Comparison of ENCODE assay signal across 8 mouse cellular contexts in the genomic region with DNA sequence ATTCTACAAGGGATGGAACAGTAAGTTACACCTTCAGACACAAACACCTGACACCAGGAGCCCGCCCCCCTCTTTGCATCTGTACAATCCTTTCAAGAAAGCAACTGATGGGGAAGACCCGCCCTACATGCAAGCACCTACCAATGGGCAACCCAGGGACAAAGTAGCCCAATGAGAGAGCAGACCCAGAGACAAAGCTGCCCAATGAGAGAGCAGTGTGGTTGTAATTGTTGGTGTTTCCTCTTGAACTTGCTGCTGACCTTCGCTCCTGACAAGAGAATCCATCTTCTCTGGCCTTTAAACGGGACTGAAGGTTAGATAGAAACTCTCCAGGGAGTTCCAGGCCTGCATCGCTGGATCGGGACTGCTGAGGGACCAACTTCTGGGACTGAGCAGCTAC.
DNase-seq lines count a peak whose midpoint lies in the region; ATAC-seq and TF ChIP-seq lines count a peak whose summit lies in the region.

No protein-coding gene starts in this region.

- peak; percentile 27 for DNase-seq in thymus, postnatal 14 days
- DNase-seq in thymus, adult 2 months: no peak
- peak; percentile 31 to 38 for DNase-seq in kidney, postnatal 36 days
- no peak for DNase-seq in cerebellum, adult 18-20 months
- no peak for DNase-seq in right cerebral cortex, postnatal 14 days
- DNase-seq in left cerebral cortex, adult 9 months (ENCODE audit: low spot score in 2 of 2): no peak
- DNase-seq in layer of hippocampus, postnatal 14 days (ENCODE audit: low spot score in 2 of 2): no peak

- no peaks in the 10 kb centered on the region for H3K27me3 ChIP-seq in thymus, adult 2 months (ENCODE audit: control insufficient read depth, insufficient read depth, low read length)
- no peaks in the 10 kb centered on the region for H3K27me3 ChIP-seq in forebrain, embryonic 13.5 days

- no peaks in the 10 kb centered on the region for H3K36me3 ChIP-seq in thymus, adult 2 months (ENCODE audit: control insufficient read depth, insufficient read depth, low read length)
- H3K36me3 ChIP-seq in forebrain, embryonic 13.5 days (ENCODE audit: poor library complexity, severe bottlenecking): no peaks in the 10 kb centered on the region

- no peak overlapping the region for H3K4me3 ChIP-seq in thymus, adult 2 months (ENCODE audit: control insufficient read depth, insufficient read depth, low read length)
- H3K4me3 ChIP-seq in forebrain, embryonic 13.5 days: no peak overlapping the region

- WGBS in thymus, adult 2 months: 69% methylated on average over 6 of the region's 6 CpGs
- 47% methylated on average over 6 of the region's 6 CpGs for WGBS in forebrain, embryonic 13.5 days

- no peaks in the 10 kb centered on the region; the same call in 1 of the 2 replicates for H3K4me1 ChIP-seq in thymus, adult 2 months (replicated peaks; ENCODE audit: control insufficient read depth, insufficient read depth, low read length)
- H3K4me1 ChIP-seq in forebrain, embryonic 13.5 days: no peaks in the 10 kb centered on the region

- no peak overlapping the region for H3K27ac ChIP-seq in thymus, adult 2 months (ENCODE audit: control insufficient read depth, insufficient read depth, low read length)
- no peak overlapping the region for H3K27ac ChIP-seq in forebrain, embryonic 13.5 days

- no peaks in the 10 kb centered on the region for H3K9me3 ChIP-seq in forebrain, embryonic 13.5 days (replicated peaks)

- ATAC-seq in forebrain, embryonic 13.5 days: peak; percentile 76; the same call in 1 of the 2 replicates

- TF ChIP-seq CTCF in thymus, adult 2 months (IDR thresholded peaks at IDR 0.05; ENCODE audit: borderline replicate concordance, control insufficient read depth, extremely low read depth, insufficient read depth, low read length, poor library complexity): no peak

- H3K9ac ChIP-seq in forebrain, embryonic 13.5 days: no peak overlapping the region

- H3K4me2 ChIP-seq in forebrain, embryonic 13.5 days: peak overlapping the region; percentile 27

- TF ChIP-seq POLR2A in thymus, adult 2 months (IDR thresholded peaks at IDR 0.05; ENCODE audit: control insufficient read depth, extremely low read depth, insufficient read depth, low read length, poor library complexity): no peak

Comparison
In these comparisons a context has a peak if more than half of its experiments do, and no peak if none do; other contexts are left out.
1. DNase-seq: peak in thymus, postnatal 14 days (single experiment) and kidney, postnatal 36 days (2 of 2); none in thymus, adult 2 months (single experiment), cerebellum, adult 18-20 months (0 of 2), right cerebral cortex, postnatal 14 days (single experiment), left cerebral cortex, adult 9 months (0 of 2) and layer of hippocampus, postnatal 14 days (0 of 2).